8 mouse cellular contexts compared by ENCODE assay signal in genomic region chr6:125166861-125167650, GRCm38 (mm10). TPM values are rescaled to one million over a fixed set of nuclear protein-coding genes. Genes with fewer than 3 reads are reported as not detected.
DNase-seq lines count a peak whose midpoint lies in the region; ATAC-seq and TF ChIP-seq lines count a peak whose summit lies in the region.

No protein-coding gene starts in this region.

- peaks cover 2% of the 10 kb centered on the region; the same call in 1 of the 2 replicates for H3K4me1 ChIP-seq in bone marrow, adult 2 months (ENCODE audit: control insufficient read depth, insufficient read depth, low read length)
- peaks cover 17% of the 10 kb centered on the region for H3K4me1 ChIP-seq in forebrain, postnatal 0 days (ENCODE audit: insufficient read depth)
- H3K4me1 ChIP-seq in hindbrain, embryonic 13.5 days (replicated peaks), result peaks cover 42% of the 10 kb centered on the region
- peaks cover 60% of the 10 kb centered on the region for H3K4me1 ChIP-seq in liver, embryonic 13.5 days (replicated peaks)

- H3K27me3 ChIP-seq in forebrain, postnatal 0 days (ENCODE audit: insufficient read depth, low read length), result no peaks in the 10 kb centered on the region
- no peaks in the 10 kb centered on the region for H3K27me3 ChIP-seq in hindbrain, embryonic 13.5 days
- no peaks in the 10 kb centered on the region for H3K27me3 ChIP-seq in liver, embryonic 13.5 days

- H3K4me2 ChIP-seq in forebrain, postnatal 0 days (ENCODE audit: low read depth), result peak overlapping the region; percentile 84
- peak overlapping the region; percentile 97 for H3K4me2 ChIP-seq in hindbrain, embryonic 13.5 days
- H3K4me2 ChIP-seq in liver, embryonic 13.5 days, result peak overlapping the region; percentile 79

- H3K9ac ChIP-seq in forebrain, postnatal 0 days, result peak overlapping the region; percentile 87
- peak overlapping the region; percentile 98 for H3K9ac ChIP-seq in hindbrain, embryonic 13.5 days
- peak overlapping the region; percentile 91 for H3K9ac ChIP-seq in liver, embryonic 13.5 days

- TF ChIP-seq CTCF in bone marrow, adult 2 months (IDR thresholded peaks at IDR 0.05; ENCODE audit: control insufficient read depth, insufficient read depth, low read length), result no peak
- no peak for TF ChIP-seq CTCF in forebrain, postnatal 0 days (IDR thresholded peaks at IDR 0.05; ENCODE audit: low read depth)

- TF ChIP-seq POLR2A in bone marrow, adult 2 months (IDR thresholded peaks at IDR 0.05; ENCODE audit: borderline replicate concordance, control insufficient read depth, low read depth, low read length), result no peak

- H3K4me3 ChIP-seq in bone marrow, adult 2 months (replicated peaks; ENCODE audit: control insufficient read depth, low read depth, low read length), result no peak overlapping the region
- no peak overlapping the region for H3K4me3 ChIP-seq in forebrain, postnatal 0 days (ENCODE audit: low read depth, low read length)
- no peak overlapping the region; the same call in 1 of the 2 replicates for H3K4me3 ChIP-seq in hindbrain, embryonic 13.5 days
- peak overlapping the region; percentile 80 for H3K4me3 ChIP-seq in liver, embryonic 13.5 days (replicated peaks)

- H3K36me3 ChIP-seq in forebrain, postnatal 0 days (ENCODE audit: insufficient read depth), result peaks cover 40% of the 10 kb centered on the region
- peaks cover 66% of the 10 kb centered on the region for H3K36me3 ChIP-seq in hindbrain, embryonic 13.5 days
- peaks cover 79% of the 10 kb centered on the region for H3K36me3 ChIP-seq in liver, embryonic 13.5 days

- peak; percentile 35 for DNase-seq in lung, adult 18-20 months
- DNase-seq in lung, postnatal 10 days, result no peak
- DNase-seq in forebrain, postnatal 0 days, result peak; percentile 36
- DNase-seq in liver, embryonic 13.5 days, result peak; percentile 40
- peak; percentile 75 for DNase-seq in retina, postnatal 1 day

- no peaks in the 10 kb centered on the region for H3K9me3 ChIP-seq in forebrain, postnatal 0 days (ENCODE audit: low read length)
- H3K9me3 ChIP-seq in hindbrain, embryonic 13.5 days, result no peaks in the 10 kb centered on the region
- H3K9me3 ChIP-seq in liver, embryonic 13.5 days (replicated peaks), result no peaks in the 10 kb centered on the region

- peak overlapping the region; percentile 49 for H3K27ac ChIP-seq in bone marrow, adult 2 months (ENCODE audit: control insufficient read depth, insufficient read depth, low read depth, low read length, poor library complexity)
- H3K27ac ChIP-seq in forebrain, postnatal 0 days (ENCODE audit: low read depth, low read length), result peak overlapping the region; percentile 80
- peak overlapping the region; percentile 95 for H3K27ac ChIP-seq in hindbrain, embryonic 13.5 days
- peak overlapping the region; percentile 90 for H3K27ac ChIP-seq in liver, embryonic 13.5 days

- no peak for ATAC-seq in forebrain, postnatal 0 days
- no peak for ATAC-seq in hindbrain, embryonic 13.5 days (ENCODE audit: low FRiP score)
- ATAC-seq in liver, embryonic 13.5 days (ENCODE audit: low read depth), result 0 out of 2 replicates have a peak, but pooled peaks have one; percentile 8
- no peak for ATAC-seq in monocyte, adult 5-6 weeks (replicated peaks; ENCODE audit: insufficient number of reproducible peaks, low FRiP score, low TSS enrichment, poor library complexity, severe bottlenecking)

- 33% methylated on average over 10 of the region's 10 CpGs for WGBS in bone marrow, adult 2 months
- 15% methylated on average over 10 of the region's 10 CpGs for WGBS in forebrain, postnatal 0 days
- 16% methylated on average over 10 of the region's 10 CpGs for WGBS in hindbrain, embryonic 13.5 days
- 21% methylated on average over 10 of the region's 10 CpGs for WGBS in liver, embryonic 13.5 days (ENCODE audit: insufficient replicate concordance)

RNA-seq across cellular contexts. Expression of gene Gapdh, which starts 0.8 kb away (rescaled TPM):
- polyA plus RNA-seq in bone marrow, adult 2 months (2011; ENCODE audit: insufficient read depth, insufficient read length, low replicate concordance, missing spikeins), result 40.4 and 98.2 TPM in 2 replicates
- total RNA-seq in forebrain, postnatal 0 days (2014; rRNA removed), result 2,022 and 2,511 TPM in 2 replicates
- 1,543 and 1,551 TPM in 2 replicates for polyA plus RNA-seq in forebrain, postnatal 0 days (2015; fragmentation: Nextera tagmentation; extraction: Ambion mirVana)
- polyA plus RNA-seq in hindbrain, embryonic 13.5 days (2015; fragmentation: Nextera tagmentation; extraction: Ambion mirVana), result 1,320 and 1,327 TPM in 2 replicates
- polyA plus RNA-seq in liver, embryonic 13.5 days (2015; fragmentation: Nextera tagmentation; extraction: Ambion mirVana), result 1,179 and 1,220 TPM in 2 replicates
- 353 to 432 TPM (median 359 TPM) in 3 replicates for total RNA-seq in monocyte, adult 5-6 weeks (2017)

RNA-seq across cellular contexts. Expression of gene Iffo1, which starts 22.0 kb away (rescaled TPM):
- polyA plus RNA-seq in bone marrow, adult 2 months (2011; ENCODE audit: insufficient read depth, insufficient read length, low replicate concordance, missing spikeins), result 21.0 and 39.0 TPM in 2 replicates
- 24.6 and 28.8 TPM in 2 replicates for total RNA-seq in forebrain, postnatal 0 days (2014; rRNA removed)
- 12.8 and 18.3 TPM in 2 replicates for polyA plus RNA-seq in forebrain, postnatal 0 days (2015; fragmentation: Nextera tagmentation; extraction: Ambion mirVana)
- 17.2 and 19.7 TPM in 2 replicates for polyA plus RNA-seq in hindbrain, embryonic 13.5 days (2015; fragmentation: Nextera tagmentation; extraction: Ambion mirVana)
- polyA plus RNA-seq in liver, embryonic 13.5 days (2015; fragmentation: Nextera tagmentation; extraction: Ambion mirVana), result 3.7 and 3.9 TPM in 2 replicates
- total RNA-seq in monocyte, adult 5-6 weeks (2017), result 15.5 to 29.7 TPM (median 16.2 TPM) in 3 replicates

RNA-seq across cellular contexts. Expression of gene Ncapd2, which starts 24.4 kb away (rescaled TPM):
- 314 and 361 TPM in 2 replicates for polyA plus RNA-seq in bone marrow, adult 2 months (2011; ENCODE audit: insufficient read depth, insufficient read length, low replicate concordance, missing spikeins)
- total RNA-seq in forebrain, postnatal 0 days (2014; rRNA removed), result 32.5 and 43.5 TPM in 2 replicates
- 18.9 and 25.8 TPM in 2 replicates for polyA plus RNA-seq in forebrain, postnatal 0 days (2015; fragmentation: Nextera tagmentation; extraction: Ambion mirVana)
- polyA plus RNA-seq in hindbrain, embryonic 13.5 days (2015; fragmentation: Nextera tagmentation; extraction: Ambion mirVana), result 56.7 and 62.9 TPM in 2 replicates
- 94.5 and 101 TPM in 2 replicates for polyA plus RNA-seq in liver, embryonic 13.5 days (2015; fragmentation: Nextera tagmentation; extraction: Ambion mirVana)
- total RNA-seq in monocyte, adult 5-6 weeks (2017), result 17.6 to 79.8 TPM (median 33.5 TPM) in 3 replicates

RNA-seq across cellular contexts. Expression of gene Mrpl51, which starts 24.5 kb away (rescaled TPM):
- 153 and 193 TPM in 2 replicates for polyA plus RNA-seq in bone marrow, adult 2 months (2011; ENCODE audit: insufficient read depth, insufficient read length, low replicate concordance, missing spikeins)
- total RNA-seq in forebrain, postnatal 0 days (2014; rRNA removed), result 51.3 and 54.0 TPM in 2 replicates
- 146 and 148 TPM in 2 replicates for polyA plus RNA-seq in forebrain, postnatal 0 days (2015; fragmentation: Nextera tagmentation; extraction: Ambion mirVana)
- 158 and 164 TPM in 2 replicates for polyA plus RNA-seq in hindbrain, embryonic 13.5 days (2015; fragmentation: Nextera tagmentation; extraction: Ambion mirVana)
- polyA plus RNA-seq in liver, embryonic 13.5 days (2015; fragmentation: Nextera tagmentation; extraction: Ambion mirVana), result 217 and 225 TPM in 2 replicates
- total RNA-seq in monocyte, adult 5-6 weeks (2017), result 20.1 to 33.9 TPM (median 25.9 TPM) in 3 replicates

RNA-seq across cellular contexts. Expression of gene Nop2, which starts 35.3 kb away (rescaled TPM):
- 12.5 and 25.7 TPM in 2 replicates for polyA plus RNA-seq in bone marrow, adult 2 months (2011; ENCODE audit: insufficient read depth, insufficient read length, low replicate concordance, missing spikeins)
- 47.2 and 56.0 TPM in 2 replicates for total RNA-seq in forebrain, postnatal 0 days (2014; rRNA removed)
- 39.6 and 43.5 TPM in 2 replicates for polyA plus RNA-seq in forebrain, postnatal 0 days (2015; fragmentation: Nextera tagmentation; extraction: Ambion mirVana)
- polyA plus RNA-seq in hindbrain, embryonic 13.5 days (2015; fragmentation: Nextera tagmentation; extraction: Ambion mirVana), result 47.9 and 48.6 TPM in 2 replicates
- 60.6 and 65.5 TPM in 2 replicates for polyA plus RNA-seq in liver, embryonic 13.5 days (2015; fragmentation: Nextera tagmentation; extraction: Ambion mirVana)
- total RNA-seq in monocyte, adult 5-6 weeks (2017), result 15.9 to 23.8 TPM (median 23.2 TPM) in 3 replicates

Comparison
In these comparisons a context has a peak if more than half of its experiments do, and no peak if none do; other contexts are left out.
1. RNA of gene Gapdh, which starts 0.8 kb away (polyA plus RNA-seq): 1,543 to 1,551 TPM in forebrain, postnatal 0 days, 1,320 to 1,327 TPM in hindbrain, embryonic 13.5 days and 1,179 to 1,220 TPM in liver, embryonic 13.5 days; 40.4 to 98.2 TPM in bone marrow, adult 2 months; every median in the first group is over 10 times any median in the second.
2. Peak in every context shown above with its lines, with median percentiles within 50 percentile points of each other: H3K27ac ChIP-seq, H3K4me2 ChIP-seq and H3K9ac ChIP-seq.